Mouse (Mus musculus) pancreas, adult 10 weeks (tissue): ENCODE results near the gene C4b. TPM values are rescaled to one million over a fixed set of nuclear protein-coding genes. Genes with fewer than 3 reads are reported as not detected.

Experiments
- polyA plus RNA-seq: library from polyadenylated mRNA; stranded (reverse); fragments of 350-450 nt; fragmentation: Illumina TruSeq; extraction: RNeasy Lipid Tissue Mini Kit (QIAGEN cat#74804); gene quantifications from one replicate; pipeline ENCODE4 v1.2.3, GENCODE M21; 2015; ENCODE audit warnings: low read depth, low replicate concordance; ENCODE audit not compliant: insufficient read depth

C4b gene
- 20.6 TPM for polyA plus RNA-seq

DNA sequence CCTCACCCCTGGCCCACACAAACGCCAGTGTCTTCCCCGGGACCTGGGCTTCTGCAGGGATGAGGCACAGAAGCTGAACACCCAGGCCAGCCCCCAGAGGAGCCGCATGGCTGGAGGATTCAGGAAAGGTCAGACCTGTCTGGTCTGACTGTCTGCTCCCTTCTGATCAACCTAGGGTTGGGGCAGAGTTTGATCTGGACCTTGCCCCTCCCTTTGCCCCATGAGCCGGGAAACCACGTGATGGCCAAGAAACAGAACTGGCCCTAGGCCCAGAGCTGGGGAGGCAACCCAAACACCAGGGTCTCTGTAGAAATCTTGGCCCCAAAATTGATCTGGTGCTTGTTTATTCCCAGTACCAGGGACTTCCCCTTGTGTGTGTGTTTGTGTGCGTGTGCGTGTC is at the start of gene C4b:
TSS of gene C4b (minus strand) at position 164 of the 400 bp plus-strand sequence.

Other genes starting within 250 kb of the C4b start
- not detected for gene Btnl6, start 226.5 kb downstream of the C4b start, polyA plus RNA-seq
- gene Notch4, start 179.6 kb downstream of the C4b start, polyA plus RNA-seq = 13.4 TPM
- 13.2 TPM for gene Gpsm3, start 154.1 kb downstream of the C4b start, polyA plus RNA-seq
- 11.4 TPM for gene Pbx2, start 152.6 kb downstream of the C4b start, polyA plus RNA-seq
- 1.3 TPM for gene Ager, start 146.0 kb downstream of the C4b start, polyA plus RNA-seq
- gene Rnf5, start 140.2 kb downstream of the C4b start, polyA plus RNA-seq = 23.2 TPM
- gene Agpat1, start 139.6 kb downstream of the C4b start, polyA plus RNA-seq = 22.7 TPM
- 3.3 TPM for gene Egfl8, start 127.9 kb downstream of the C4b start, polyA plus RNA-seq
- gene Ppt2, start 115.4 kb downstream of the C4b start, polyA plus RNA-seq = 9.9 TPM
- gene Prrt1, start 114.3 kb downstream of the C4b start, polyA plus RNA-seq = 5.2 TPM
- 2.0 TPM for gene Fkbpl, start 99.1 kb downstream of the C4b start, polyA plus RNA-seq
- gene Atf6b, start 96.7 kb downstream of the C4b start, polyA plus RNA-seq = 10.8 TPM
- gene Tnxb, start 73.3 kb downstream of the C4b start, polyA plus RNA-seq = 12.0 TPM
- gene Cyp21a1, start 60.7 kb upstream of the C4b start, polyA plus RNA-seq = 1.9 TPM
- gene Stk19, start 93.1 kb upstream of the C4b start, polyA plus RNA-seq = 14.8 TPM
- 19.9 TPM for gene Dxo, start 93.1 kb upstream of the C4b start, polyA plus RNA-seq
- 24.5 TPM for gene Skiv2l, start 106.3 kb upstream of the C4b start, polyA plus RNA-seq
- gene Nelfe, start 106.5 kb upstream of the C4b start, polyA plus RNA-seq = 11.5 TPM
- 9.5 TPM for gene Cfb, start 118.6 kb upstream of the C4b start, polyA plus RNA-seq
- 1.5 TPM for gene Zbtb12, start 135.6 kb upstream of the C4b start, polyA plus RNA-seq
- gene Gm20547, start 138.2 kb upstream of the C4b start, polyA plus RNA-seq = 4.5 TPM
- gene C2, start 154.4 kb upstream of the C4b start, polyA plus RNA-seq = 22.8 TPM
- 43.2 TPM for gene Ehmt2, start 154.6 kb upstream of the C4b start, polyA plus RNA-seq
- gene Slc44a4, start 170.6 kb upstream of the C4b start, polyA plus RNA-seq = 1.4 TPM
- 10.7 TPM for gene Neu1, start 187.4 kb upstream of the C4b start, polyA plus RNA-seq
- 8.4 TPM for gene Hspa1b, start 215.4 kb upstream of the C4b start, polyA plus RNA-seq
- gene Gm20481, start 226.0 kb upstream of the C4b start, polyA plus RNA-seq = not detected
- 4.7 TPM for gene Hspa1a, start 228.3 kb upstream of the C4b start, polyA plus RNA-seq
- gene Hspa1l, start 228.8 kb upstream of the C4b start, polyA plus RNA-seq = not detected
- gene Lsm2, start 238.0 kb upstream of the C4b start, polyA plus RNA-seq = 7.8 TPM